In genomic region chr13:73469257-73469967, GRCm38 (mm10) we compare ENCODE assay signal across 9 mouse cellular contexts. TPM values are rescaled to one million over a fixed set of nuclear protein-coding genes. Genes with fewer than 3 reads are reported as not detected.
DNase-seq lines count a peak whose midpoint lies in the region; ATAC-seq and TF ChIP-seq lines count a peak whose summit lies in the region.
"Had no signal": no experiment of that assay in that cellular context is flagged by ENCODE, and none has a peak within 500 bp of the region (broad histone marks: within the 10 kb centered on the region; RNA-seq: fewer than 3 reads in every experiment).

No protein-coding gene starts in this region.

- no peak for DNase-seq in heart, adult 9 months (ENCODE audit: low spot score in 2 of 2)
- peak; percentile 39 for DNase-seq in CH12.LX (ENCODE audit: extremely low read depth)
- DNase-seq in adrenal gland, postnatal 4 days (ENCODE audit: low spot score in 2 of 2) = no peak
- DNase-seq in gastrocnemius, postnatal 10 days = no peak
- DNase-seq: kidney, postnatal 14 days had no signal

- 65% methylated on average over 9 of the region's 9 CpGs for WGBS in heart, embryonic 13.5 days
- 71% methylated on average over 9 of the region's 9 CpGs for WGBS in hindbrain, embryonic 16.5 days
- 78% methylated on average over 9 of the region's 9 CpGs for WGBS in neural tube, embryonic 13.5 days

- ATAC-seq in heart, embryonic 13.5 days (ENCODE audit: extremely low read depth, insufficient number of reproducible peaks, low FRiP score, low TSS enrichment) = no peak
- ATAC-seq in hindbrain, embryonic 16.5 days = no peak
- ATAC-seq in neural tube, embryonic 13.5 days (ENCODE audit: low read depth) = no peak
- ATAC-seq in monocyte, adult 5-6 weeks (replicated peaks; ENCODE audit: insufficient number of reproducible peaks, low FRiP score, low TSS enrichment, poor library complexity, severe bottlenecking) = no peak

- H3K27ac ChIP-seq in heart, embryonic 13.5 days (replicated peaks) = no peak overlapping the region; the same call in 1 of the 2 replicates
- H3K27ac ChIP-seq in CH12.LX (ENCODE audit: insufficient read depth, low read depth) = no peak overlapping the region
- no peak overlapping the region for H3K27ac ChIP-seq in hindbrain, embryonic 16.5 days (ENCODE audit: low read depth, low read length)
- H3K27ac ChIP-seq in neural tube, embryonic 13.5 days (replicated peaks) = no peak overlapping the region

- peak overlapping the region; percentile 90; the same call in 1 of the 2 replicates for H3K9ac ChIP-seq in heart, embryonic 13.5 days
- no peak overlapping the region for H3K9ac ChIP-seq in CH12.LX (ENCODE audit: insufficient read depth, low read depth)
- peak overlapping the region; percentile 18; the same call in 1 of the 2 replicates for H3K9ac ChIP-seq in hindbrain, embryonic 16.5 days (ENCODE audit: low read depth, low read length)
- H3K9ac ChIP-seq in neural tube, embryonic 13.5 days = peak overlapping the region; percentile 94; the same call in 1 of the 2 replicates

- H3K9me3 ChIP-seq in heart, embryonic 13.5 days = no peaks in the 10 kb centered on the region
- H3K9me3 ChIP-seq in CH12.LX (replicated peaks; ENCODE audit: low read length) = no peaks in the 10 kb centered on the region
- no peaks in the 10 kb centered on the region for H3K9me3 ChIP-seq in hindbrain, embryonic 16.5 days (ENCODE audit: control insufficient read depth, low read length)
- H3K9me3 ChIP-seq in neural tube, embryonic 13.5 days = no peaks in the 10 kb centered on the region

- peaks cover 48% of the 10 kb centered on the region for H3K4me1 ChIP-seq in heart, embryonic 13.5 days
- peaks cover 12 to 72% of the 10 kb centered on the region in 2 experiments for H3K4me1 ChIP-seq in CH12.LX (ENCODE audit: control insufficient read depth in 1 of 2, insufficient read depth in 2 of 2)
- H3K4me1 ChIP-seq in hindbrain, embryonic 16.5 days (ENCODE audit: control insufficient read depth, insufficient read depth, low read depth, low read length) = peaks cover 31% of the 10 kb centered on the region
- H3K4me1 ChIP-seq in neural tube, embryonic 13.5 days (replicated peaks) = peaks cover 42% of the 10 kb centered on the region

- H3K4me2 ChIP-seq in heart, embryonic 13.5 days = peak overlapping the region; percentile 96
- peak overlapping the region; percentile 98; the same call in 1 of the 2 replicates for H3K4me2 ChIP-seq in CH12.LX (ENCODE audit: insufficient read depth, low read depth, poor library complexity, severe bottlenecking)
- H3K4me2 ChIP-seq in hindbrain, embryonic 16.5 days (ENCODE audit: low read length) = peak overlapping the region; percentile 80
- H3K4me2 ChIP-seq in neural tube, embryonic 13.5 days = peak overlapping the region; percentile 92

- H3K27me3 ChIP-seq in heart, embryonic 13.5 days (replicated peaks) = no peaks in the 10 kb centered on the region
- H3K27me3 ChIP-seq in CH12.LX (replicated peaks) = no peaks in the 10 kb centered on the region
- H3K27me3 ChIP-seq in hindbrain, embryonic 16.5 days (replicated peaks; ENCODE audit: control insufficient read depth, insufficient read depth, low read length) = no peaks in the 10 kb centered on the region
- no peaks in the 10 kb centered on the region for H3K27me3 ChIP-seq in neural tube, embryonic 13.5 days

- in situ Hi-C loops in CH12.LX (cut with MboI; ENCODE audit: low pct_ligation_motif_present, low pct_unique_long_range_greater_than_20kb, low sequenced_read_pairs) = no loop called here

- no peak for TF ChIP-seq CTCF in CH12.LX (conservative IDR thresholded peaks at IDR 0.05 in 1 of 2, IDR thresholded peaks at IDR 0.05 in 1 of 2; ENCODE audit: low read depth in 2 of 2, low read length in 2 of 2)

- no peak for TF ChIP-seq EP300 in CH12.LX (IDR thresholded peaks at IDR 0.05; ENCODE audit: low read length)

- no peak for TF ChIP-seq POLR2A in CH12.LX (IDR thresholded peaks at IDR 0.05; ENCODE audit: low read depth, low read length)

- H3K36me3 ChIP-seq in heart, embryonic 13.5 days = no peaks in the 10 kb centered on the region
- H3K36me3 ChIP-seq in CH12.LX (replicated peaks in 1 of 2; ENCODE audit: control insufficient read depth in 1 of 2, insufficient read depth in 1 of 2, low read length in 1 of 2) = peaks cover 4 to 35% of the 10 kb centered on the region in 2 experiments
- H3K36me3 ChIP-seq in hindbrain, embryonic 16.5 days (ENCODE audit: control insufficient read depth, insufficient read depth, low read length) = no peaks in the 10 kb centered on the region
- H3K36me3 ChIP-seq in neural tube, embryonic 13.5 days = no peaks in the 10 kb centered on the region

- dilution Hi-C loops in CH12.LX (cut with MboI; ENCODE audit: extremely low pct_ligation_motif_present, extremely low pct_unique_long_range_greater_than_20kb, low sequenced_read_pairs) = no loop called here

- H3K4me3 ChIP-seq in heart, embryonic 13.5 days = peak overlapping the region; percentile 92; the same call in 1 of the 2 replicates
- H3K4me3 ChIP-seq in CH12.LX (replicated peaks in 1 of 3; ENCODE audit: low read depth in 2 of 3, low read length in 2 of 3, poor library complexity in 1 of 3) = peak overlapping the region in 1 of 3 experiments; percentile 93
- H3K4me3 ChIP-seq in hindbrain, embryonic 16.5 days (ENCODE audit: low read length) = peak overlapping the region; percentile 10; the same call in 1 of the 2 replicates
- 0 out of 2 replicates have a peak overlapping the region, but pooled peaks have one; percentile 82 for H3K4me3 ChIP-seq in neural tube, embryonic 13.5 days

- no peak for TF ChIP-seq RAD21 in CH12.LX (IDR thresholded peaks at IDR 0.05; ENCODE audit: low read depth, low read length)

- peaks cover 10% of the 10 kb centered on the region for H3K79me2 ChIP-seq in CH12.LX (replicated peaks; ENCODE audit: control insufficient read depth, extremely low read depth, insufficient read depth, poor library complexity, severe bottlenecking)

TF ChIP-seq in CH12.LX, 34 proteins besides CTCF, POLR2A, EP300 and RAD21:
- TF ChIP-seq SIN3A (IDR thresholded peaks at IDR 0.05; ENCODE audit: low read length) (no peak), MAX (IDR thresholded peaks at IDR 0.05; ENCODE audit: low read length) (no peak), TBP (conservative IDR thresholded peaks at IDR 0.05; ENCODE audit: low read depth, low read length) (no peak), BHLHE40 (IDR thresholded peaks at IDR 0.05; ENCODE audit: low read depth, low read length) (peak; percentile 57), SMC3 (IDR thresholded peaks at IDR 0.05; ENCODE audit: low read depth, low read length) (no peak)

RNA-seq across cellular contexts. Expression of gene Lpcat1, which starts 2.4 kb away (rescaled TPM):
- 16.0 and 19.0 TPM in 2 replicates for polyA plus RNA-seq in heart, embryonic 13.5 days (2015; fragmentation: Nextera tagmentation; extraction: Ambion mirVana)
- total RNA-seq in CH12.LX (2012; rRNA removed) (22.6 and 24.4 TPM in 2 replicates), CH12.LX (2014; rRNA removed) (36.2 and 40.4 TPM in 2 replicates)
- 33.2 and 36.9 TPM in 2 replicates for polyA plus RNA-seq in CH12.LX (2012; ENCODE audit: insufficient read length, low read depth)
- polyA plus RNA-seq in hindbrain, embryonic 16.5 days (2015; fragmentation: Nextera tagmentation; extraction: Ambion mirVana) = 71.6 and 72.9 TPM in 2 replicates
- 51.7 and 55.0 TPM in 2 replicates for polyA plus RNA-seq in neural tube, embryonic 13.5 days (2015; fragmentation: Nextera tagmentation; extraction: Ambion mirVana)
- total RNA-seq in monocyte, adult 5-6 weeks (2017) = 10.6 to 13.3 TPM (median 12.6 TPM) in 3 replicates
- total RNA-seq in adrenal gland, postnatal 4 days (2021) = 10 to 100 TPM; 34.8 to 35.5 TPM
- total RNA-seq in gastrocnemius, postnatal 10 days (2021) = 10 to 100 TPM; 10.1 to 14.8 TPM
